Mouse (Mus musculus) cerebellum, adult 11 months (tissue): ENCODE data around the gene Atp8a2.
"Not testable (repeated sequence)": the region's sequence is repeated elsewhere in the genome, so short reads cannot be mapped to it uniquely, and the experiment has no call there.

Source experiments
- DNase-seq: peaks from one replicate; pipeline ENCODE4 v3.0.0; 2022

The Atp8a2 gene

DNA sequence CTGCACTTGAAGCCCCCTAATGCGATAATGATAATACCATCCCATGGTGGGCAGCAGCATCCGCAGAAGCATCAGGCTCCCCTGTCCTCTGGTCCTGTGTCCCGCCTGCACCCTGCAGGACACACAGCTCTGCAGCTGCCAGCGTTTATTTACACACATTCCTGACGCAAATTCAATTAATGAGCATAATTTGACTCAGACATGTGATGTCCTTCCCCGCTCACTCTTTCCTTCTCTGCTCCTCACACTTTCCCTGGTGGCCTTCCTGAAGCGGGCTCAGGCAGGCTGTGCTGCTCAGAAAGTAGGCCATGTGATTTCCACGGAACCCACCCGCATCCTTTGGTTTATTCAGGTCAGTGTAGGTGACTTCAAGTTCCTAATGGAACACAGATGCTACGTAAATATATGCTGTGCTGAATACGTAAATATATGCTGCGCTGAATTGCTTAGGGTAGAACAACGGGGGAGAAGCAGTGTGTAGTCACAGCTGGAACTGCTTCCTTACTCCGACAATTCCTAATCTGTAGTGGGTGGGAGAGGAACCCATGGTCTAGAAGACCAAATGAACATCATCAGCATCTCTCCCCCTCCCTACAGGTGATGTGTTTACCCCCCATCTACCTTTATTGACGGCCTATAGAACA, 437.7 kb downstream of the Atp8a2 start:
- DNase-seq: no peak

DNA sequence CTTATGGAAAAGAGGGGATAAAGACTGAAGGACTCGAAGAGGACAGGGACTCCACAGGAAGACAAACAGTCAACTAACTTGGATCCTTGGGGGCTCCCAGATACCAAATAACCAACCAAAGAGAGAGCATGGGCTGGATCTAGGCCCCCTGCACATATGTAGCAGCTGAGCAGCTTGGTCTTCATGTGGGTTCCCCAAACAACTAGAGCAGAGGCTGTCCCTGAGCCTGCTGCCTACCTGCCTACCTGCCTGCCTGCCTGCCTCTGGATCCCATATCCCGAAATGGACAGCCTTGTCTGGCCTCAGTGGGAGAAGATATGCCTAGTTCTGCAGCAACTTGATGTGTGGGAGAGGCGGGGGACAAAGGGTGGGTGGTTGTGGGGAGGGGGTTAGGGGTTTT, 444.6 kb downstream of the Atp8a2 start:
- DNase-seq: no peak

DNA sequence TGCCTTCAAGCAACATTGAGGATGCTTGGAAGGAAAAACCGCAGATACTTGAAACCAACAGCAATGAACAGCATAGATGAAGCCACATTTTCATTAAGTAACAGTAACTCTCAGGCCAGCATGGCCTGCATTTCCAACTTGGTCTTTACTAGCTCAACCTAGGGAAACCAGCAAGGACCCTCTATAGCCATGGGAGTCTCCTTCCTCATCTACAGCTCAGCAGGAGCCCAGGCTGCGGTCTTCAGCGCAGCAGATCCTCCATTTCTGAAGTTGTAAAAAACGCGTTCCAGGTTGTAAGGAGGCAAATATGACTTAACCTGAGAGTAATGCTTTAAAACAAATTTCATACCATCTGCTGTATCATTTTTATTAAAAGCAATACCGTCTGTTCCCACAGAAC, 447.0 kb downstream of the Atp8a2 start:
- no peak for DNase-seq

DNA sequence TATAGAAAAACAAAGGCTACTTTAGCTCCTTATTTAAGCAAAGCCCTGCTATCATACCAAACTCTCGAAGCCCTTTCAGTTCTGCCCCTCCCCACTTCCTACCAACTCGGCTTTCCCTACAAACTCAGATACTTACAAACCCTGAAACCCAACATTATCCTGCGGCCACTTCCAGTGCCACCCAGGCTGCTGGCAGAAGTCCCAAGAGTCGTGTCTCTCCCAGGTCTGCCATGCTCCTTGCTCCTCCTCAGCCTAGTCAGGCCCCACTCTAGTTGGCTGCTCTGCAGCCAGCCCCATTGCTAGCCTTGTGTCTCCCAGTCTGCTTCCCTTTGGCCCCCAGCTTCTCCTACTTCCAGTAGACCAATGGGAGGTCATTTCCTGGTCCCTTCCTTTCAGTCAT, 451.3 kb downstream of the Atp8a2 start:
- DNase-seq: no peak

DNA sequence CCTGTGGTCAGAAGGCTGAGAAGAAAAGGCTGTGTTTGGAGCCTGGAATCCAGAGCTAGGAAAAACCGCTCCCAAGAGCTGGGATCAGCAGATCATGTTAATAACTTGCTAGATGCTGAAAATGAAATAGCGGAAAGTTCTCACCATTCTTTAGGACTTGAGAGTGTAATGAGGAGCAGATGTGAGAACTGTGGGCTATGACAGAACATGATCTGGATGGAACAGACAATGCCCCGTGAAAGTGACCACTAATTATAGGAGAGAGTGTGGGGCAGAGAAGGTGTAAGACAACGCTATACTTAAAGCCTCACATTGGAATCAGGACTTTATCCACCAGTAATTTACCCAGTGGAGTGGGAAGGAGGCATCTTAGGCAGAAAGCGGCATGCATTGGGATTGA, 455.2 kb downstream of the Atp8a2 start:
- DNase-seq: no peak

DNA sequence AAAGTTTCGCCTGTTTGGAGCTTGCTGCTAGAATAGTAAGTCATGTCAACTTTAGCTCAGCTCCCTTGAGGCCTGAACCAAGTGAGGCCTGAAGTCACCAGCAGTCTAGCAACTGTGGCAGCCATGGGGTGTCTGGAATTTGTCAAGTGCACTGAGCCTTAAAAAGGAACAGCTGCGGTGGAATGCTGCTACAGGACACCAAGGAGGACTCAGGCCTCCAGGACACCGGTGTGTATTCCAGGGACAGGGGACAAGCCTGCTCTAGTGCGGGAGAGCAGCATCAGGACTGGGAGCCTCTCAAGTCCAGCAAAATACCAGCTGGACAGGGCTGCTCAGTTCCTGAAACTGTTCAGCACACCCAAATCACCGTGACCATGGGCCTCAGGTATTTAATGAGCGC, 457.5 kb downstream of the Atp8a2 start:
- DNase-seq: no peak

DNA sequence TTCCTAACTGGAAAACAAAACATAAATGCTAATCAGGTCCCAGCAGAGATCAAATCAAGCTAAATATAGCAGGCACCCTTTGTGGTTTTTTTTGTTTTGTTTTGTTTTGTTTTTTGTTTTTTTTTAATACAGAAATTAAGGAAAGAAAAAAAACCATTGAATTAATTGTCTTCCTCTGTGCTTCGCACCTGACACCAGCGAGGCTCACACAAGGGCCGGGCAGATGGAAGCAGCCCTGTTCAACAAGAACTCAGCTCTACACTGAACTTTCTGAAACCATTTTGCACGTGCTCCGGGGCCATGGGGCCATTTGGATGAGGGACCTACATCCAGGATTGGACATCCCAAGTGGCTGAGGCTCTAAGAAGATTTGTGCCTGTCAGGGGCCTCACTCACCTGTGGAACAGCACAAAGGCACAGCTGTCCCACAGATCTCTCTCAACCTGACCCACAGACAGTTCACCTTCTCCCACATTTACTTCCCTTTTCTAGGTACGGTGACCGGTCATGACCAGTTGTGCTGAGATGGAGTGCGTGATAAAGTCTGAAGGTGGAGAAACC, 459.2 kb downstream of the Atp8a2 start:
- DNase-seq: no peak

DNA sequence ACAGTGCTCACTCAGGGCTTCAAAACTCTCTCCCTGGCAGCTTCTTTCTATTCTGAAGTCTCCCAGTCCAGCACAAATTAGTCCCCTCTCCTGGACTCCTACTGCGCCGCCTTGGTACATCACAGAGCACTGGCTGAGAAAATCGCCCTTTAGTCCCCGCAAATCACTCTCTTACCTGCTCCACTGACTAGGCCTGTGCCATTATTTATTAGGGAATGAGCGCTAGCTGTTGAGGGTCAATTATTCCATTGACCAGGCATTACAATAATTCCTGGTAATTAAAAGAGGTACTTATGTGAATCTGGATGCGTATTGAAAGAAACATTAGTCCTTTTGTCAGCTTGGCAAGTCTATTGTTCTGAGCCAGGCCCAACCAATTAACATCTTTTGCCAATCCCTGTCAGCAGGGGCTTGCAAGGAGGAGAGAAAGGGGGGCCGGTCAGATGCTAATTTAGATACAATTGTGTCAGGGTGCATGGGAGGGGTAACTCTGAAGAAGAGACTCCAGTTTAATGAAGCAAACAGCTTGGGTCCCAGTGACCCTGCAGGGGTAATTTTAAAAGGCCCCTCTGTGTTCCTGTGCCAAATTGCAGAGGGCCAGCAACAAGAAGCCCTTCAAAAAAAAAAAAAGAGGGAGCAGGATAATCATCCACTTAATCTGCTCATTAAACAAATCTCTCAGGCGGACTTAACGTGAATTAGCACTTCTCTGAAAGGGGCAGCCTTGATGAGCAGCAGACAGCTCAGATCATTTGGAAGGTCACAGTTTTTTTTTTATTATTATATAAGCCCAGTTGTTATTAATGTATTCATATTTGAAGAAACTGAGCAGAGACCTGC, 459.9 kb downstream of the Atp8a2 start:
- no peak for DNase-seq

DNA sequence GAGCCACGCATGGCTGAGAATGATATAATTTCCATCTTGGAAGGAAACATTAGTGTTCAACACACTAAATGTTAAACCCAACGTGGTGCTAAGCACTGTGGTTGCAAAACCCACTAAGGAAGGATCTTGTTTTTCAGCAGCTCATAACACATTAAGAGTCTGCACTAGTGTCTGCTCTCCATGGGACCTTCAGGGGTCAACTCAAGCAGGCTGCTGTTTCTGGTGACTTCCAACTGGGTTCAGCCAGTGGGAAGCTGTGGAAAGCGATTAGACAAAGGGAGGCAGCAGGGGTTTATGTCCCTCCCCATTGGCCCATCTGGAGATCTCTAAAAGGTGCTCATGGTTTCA, 467.0 kb downstream of the Atp8a2 start:
- DNase-seq: no peak

DNA sequence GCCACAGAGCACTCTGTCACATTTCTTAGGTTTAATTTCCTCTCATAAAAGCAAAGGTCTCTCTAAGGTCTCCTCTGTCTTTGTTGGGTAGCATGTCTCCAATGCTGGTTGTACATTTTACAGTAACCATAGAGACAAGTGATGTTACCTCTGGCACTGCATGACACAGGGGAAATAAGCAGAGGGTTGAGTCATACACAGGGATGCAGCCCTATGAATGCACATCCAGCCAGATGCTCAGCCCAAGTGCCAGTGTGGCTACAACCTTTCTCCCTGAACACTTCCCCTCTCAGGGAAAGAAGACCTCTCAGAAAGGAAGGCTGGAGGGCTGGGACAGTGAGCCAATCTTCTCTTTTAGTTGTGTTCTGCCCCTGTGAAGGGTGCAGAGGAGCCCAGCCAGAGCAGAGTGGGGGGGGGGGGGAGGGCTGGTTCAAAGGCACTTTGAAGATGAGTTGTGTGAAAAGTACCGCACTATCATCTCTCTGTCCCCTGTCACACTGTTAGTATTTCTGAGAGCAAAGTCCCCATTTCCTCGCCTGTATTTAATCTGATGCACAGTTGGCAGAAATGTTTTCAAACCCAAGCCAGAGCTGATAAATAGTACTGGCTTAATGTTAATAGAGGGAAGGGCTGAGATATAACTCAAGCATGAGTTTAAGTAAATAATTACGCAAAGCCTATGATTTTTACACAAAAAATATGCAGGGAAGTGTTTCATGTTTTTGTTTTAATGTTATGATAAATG, 467.5 kb downstream of the Atp8a2 start:
- no peak for DNase-seq

DNA sequence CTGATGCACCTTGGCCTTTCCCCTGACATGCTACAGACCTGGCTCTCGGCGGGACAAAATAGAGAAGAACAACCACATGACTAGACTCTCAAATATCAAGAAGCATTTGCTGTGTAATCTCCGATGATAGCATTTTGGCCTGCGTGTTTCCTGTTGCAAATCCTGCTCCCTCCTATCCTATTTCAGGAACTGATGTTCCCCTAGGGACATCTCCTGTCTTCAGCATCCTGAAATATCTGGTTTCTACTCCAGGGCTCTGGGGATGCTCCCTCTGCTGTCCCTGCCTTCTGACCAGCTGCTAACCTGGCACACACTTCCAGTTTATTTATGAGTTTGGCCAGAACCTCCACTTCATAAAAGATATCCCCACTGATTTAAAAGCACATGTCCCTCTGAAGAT, 470.0 kb downstream of the Atp8a2 start:
- DNase-seq: no peak

DNA sequence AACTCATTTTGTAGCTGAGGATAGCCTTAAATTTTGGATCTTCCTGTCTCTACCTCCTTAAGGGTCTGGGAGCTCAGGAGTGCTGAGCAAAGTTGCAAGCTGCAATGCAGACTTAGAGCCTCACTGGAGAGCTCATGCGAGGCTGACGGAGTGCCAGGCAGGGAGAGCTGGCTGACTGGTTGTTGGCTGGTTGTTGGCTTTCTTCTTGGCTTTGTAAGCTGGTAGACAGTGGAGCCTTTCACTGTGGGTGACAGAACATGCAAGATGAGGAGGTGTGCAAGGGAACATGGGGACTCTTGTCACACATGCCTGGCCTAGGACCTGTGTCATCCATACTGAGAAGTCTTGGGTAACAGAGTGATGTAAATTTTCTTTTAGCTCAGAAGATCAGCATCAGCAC, 473.8 kb downstream of the Atp8a2 start:
- DNase-seq: no peak

DNA sequence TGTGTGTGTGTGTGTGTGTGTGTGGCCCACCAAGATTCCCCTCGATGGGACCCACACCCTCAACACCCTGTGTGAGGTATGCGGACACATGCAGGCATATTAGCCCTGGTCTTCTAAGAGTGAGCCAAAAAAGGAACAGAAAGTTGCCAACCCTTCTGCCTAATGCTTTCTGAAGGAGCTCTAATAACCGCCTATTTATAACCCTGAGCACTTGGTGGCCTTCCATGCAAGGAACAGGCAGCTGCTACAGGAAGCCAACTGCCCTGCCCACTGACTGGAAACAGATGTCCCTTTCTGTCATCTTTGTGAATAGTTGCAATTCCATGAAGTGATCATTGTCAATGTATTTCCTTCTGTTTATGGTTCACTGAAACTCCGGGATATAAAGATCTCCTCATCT, 475.0 kb downstream of the Atp8a2 start:
- DNase-seq: peak; percentile 20

DNA sequence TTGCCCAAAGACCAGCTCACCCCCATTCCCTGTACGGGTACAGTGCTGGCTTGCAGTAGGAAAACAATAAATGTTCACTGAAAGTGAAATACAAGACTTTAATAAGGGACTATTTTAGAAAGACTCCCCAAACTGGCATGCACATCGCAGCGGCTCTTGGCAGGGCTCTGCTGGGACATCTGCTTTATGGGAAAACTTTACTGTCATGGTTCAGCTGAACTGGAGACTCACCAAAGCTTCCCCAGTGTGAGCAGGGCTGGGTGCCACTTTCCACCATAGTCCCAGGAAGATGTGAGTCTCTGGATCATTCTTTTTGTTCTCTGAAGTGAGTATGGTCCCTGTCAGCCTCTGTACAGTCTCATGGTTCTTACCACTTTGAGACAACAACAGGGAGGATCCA, 475.6 kb downstream of the Atp8a2 start:
- peak; percentile 12 for DNase-seq

DNA sequence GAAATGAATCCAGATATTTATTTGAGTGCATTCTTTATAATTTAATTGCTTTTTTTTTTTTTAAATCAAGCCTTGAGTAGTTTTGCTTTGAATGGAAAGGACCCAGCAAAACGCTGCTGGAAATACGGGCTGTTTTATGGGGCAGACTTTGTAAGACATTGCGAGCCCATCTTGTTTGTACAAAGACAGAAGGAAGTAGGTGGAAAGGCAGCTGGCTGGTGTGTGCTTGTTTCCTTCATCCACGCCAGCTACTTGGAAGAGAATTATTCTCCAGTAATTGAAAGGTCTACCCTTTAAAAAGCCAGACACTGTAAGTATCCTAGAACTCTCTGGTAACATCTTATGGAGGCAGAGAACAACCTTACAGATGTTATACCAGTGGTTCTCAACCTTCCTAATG, 476.6 kb downstream of the Atp8a2 start:
- DNase-seq: no peak

DNA sequence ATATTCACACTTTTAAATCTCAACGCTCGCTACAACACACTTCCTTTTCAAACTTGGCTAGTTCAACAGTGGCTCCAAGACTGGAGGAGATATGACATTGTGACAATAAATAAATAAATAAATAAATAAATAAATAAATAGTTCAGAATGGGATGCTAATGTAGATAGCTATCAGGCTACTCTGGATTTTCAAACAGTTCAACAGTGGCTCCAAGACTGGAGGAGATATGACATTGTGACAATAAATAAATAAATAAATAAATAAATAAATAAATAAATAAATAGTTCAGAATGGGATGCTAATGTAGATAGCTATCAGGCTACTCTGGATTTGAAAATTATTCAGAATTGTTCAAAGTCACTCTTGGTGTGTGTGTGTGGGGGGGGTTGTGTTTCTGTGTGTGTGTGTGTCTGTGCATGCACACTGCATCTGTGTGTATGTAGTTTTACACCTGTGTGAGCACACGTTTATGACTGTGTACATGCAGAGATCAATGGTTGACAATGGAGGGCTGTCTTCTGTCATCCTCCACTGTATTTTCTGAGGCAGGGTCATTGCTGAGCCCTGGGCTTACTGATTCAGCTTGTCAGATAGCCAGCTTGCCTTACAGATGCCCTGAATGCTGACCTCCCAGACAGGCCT, 480.4 kb downstream of the Atp8a2 start:
- not testable (repeated sequence) for DNase-seq

DNA sequence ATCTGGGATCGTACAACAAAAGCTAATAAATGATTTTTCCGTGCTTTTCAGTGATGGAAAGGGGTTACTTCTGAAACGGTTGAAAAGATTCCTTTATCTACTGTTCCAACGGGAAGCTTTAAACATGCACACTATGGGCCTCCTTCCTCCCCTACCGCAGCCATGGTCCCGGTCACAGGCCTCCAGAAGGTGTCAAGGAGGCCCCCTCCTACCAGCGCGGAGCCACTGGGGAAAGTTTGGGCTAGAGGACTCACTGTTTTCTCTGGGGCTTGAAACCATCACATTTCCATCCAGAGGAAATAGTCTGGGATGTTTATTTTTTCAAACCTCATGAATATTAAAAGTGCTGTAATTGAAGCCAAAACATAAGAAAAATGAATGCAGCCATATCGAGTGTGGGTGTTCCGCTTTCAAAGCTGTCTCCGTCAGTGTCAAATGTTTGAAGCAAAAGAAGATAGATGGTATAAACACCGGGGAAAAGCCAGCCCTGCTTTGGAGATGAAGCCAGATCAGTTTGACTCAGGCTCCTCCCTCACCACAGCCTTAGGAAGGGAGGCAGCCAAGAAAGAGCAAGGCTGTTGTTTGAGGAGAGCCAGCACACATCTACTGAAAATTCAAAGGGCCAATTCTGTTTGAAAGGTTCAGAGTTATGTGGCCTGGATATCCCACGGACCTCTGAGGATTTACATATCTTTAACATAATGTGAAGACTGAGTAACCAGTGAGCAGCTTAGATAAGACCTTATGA, 481.1 kb downstream of the Atp8a2 start:
- no peak for DNase-seq

DNA sequence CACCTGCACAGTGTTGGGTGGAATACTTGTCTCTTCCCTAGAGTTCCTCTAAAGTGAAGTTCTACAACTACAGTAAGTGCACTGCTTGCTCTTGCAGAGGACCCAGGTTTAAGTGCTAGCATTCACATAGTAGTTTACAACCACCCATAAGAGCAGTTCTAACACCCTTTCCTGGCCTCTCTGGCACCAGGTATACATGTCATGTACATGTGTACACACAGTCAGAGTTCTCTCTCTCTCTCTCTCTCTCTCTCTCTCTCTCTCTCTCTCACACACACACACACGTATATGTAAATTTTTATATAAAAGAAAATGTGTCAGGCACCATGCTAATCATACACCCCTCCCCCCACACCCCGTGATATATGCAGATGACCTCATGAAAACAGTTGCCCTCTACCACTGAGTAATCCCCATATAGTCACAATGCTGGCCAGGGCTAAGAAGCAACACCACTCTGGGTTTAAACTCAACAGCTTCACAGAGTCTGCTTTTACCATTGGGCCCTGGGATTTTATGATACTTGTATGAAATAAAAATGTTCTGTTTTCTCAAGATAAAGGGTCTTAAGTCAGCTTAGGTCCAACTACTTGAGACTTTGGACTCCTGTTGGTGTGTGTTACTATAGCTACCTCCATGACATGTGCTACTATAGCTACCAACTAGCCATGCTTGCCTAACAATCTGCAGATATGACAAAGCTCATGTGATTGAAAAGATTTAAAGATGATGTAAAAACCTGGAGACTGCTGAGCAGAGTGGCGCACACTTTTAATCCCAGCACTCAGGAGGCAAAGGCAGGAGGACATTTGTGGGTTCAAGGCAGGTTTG, 487.3 kb downstream of the Atp8a2 start:
- DNase-seq: no peak

DNA sequence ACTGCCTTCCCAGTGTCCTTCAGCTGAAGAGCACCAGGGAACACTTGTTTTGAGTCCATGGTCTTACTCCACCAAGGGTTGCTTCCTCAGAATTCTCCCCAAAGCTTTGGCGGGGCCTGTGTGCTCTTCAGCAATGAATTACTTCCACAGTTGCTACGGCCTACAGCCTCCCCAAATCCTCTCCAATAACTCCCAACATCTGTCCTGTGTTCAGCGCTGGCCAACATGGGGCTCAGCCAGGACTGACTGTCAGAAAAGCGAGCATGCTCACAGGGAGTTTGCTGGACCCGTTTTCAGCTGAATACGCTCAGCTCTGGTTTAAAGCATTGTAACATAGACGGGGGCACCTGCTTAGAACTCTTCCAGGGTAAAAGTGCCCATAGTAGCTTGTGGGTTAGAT, 489.0 kb downstream of the Atp8a2 start:
- no peak for DNase-seq

DNA sequence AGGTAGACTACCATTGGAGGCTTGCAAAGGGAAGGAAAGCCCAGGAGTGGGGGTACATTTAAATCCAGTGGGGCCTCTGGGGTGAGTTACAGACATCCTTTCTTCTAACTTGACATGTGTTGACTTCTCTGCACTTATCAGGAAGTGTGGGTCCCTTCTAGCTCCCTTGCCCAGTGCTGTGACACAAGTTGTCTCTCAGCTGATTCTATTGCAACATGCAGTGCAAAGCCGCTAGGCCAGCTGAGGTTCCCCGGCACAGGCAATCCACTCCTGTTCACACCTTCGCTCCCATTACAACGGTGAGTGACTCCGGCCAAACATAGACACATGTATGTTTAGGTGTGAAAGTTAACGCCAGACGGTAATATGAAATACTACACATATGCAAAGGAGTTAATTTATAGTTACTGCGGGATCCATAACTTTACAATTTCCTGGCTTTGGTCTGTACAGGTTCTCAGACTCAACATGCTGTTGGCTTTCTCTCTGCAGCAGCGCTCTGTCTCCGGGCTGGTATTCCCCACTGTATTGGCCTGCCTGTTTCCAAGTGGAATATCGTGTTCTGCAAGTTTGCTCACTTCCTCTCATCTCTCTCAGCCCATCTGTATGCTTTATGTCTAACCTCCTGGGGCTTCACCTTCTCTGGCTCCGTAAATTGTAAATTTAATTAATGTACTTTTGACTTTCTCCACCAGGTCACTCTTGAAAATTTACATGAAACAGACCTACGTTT, 491.5 kb downstream of the Atp8a2 start:
- DNase-seq: no peak

DNA sequence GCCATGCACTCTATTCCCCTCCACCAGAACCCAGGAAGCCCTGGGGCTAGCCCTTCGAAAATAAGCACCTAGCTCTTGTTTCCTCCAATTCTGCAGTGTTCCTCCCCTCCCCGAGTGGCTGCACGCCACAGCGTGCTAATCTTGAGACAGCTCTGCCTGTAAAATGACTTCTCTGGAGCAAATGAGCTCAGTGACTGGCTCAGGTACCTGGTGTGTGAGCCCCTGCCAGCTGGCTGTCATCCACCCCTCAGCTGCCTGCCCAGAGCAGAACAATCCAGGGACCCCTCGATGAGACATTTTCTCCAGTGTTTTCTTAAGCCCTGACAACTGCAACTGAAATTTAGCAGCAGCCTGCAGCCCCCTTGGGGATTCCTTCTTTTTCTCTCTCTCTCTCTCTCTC, 495.5 kb downstream of the Atp8a2 start:
- no peak for DNase-seq
